Mouse (Mus musculus): Measurements from ENCODE around the gene Unc13d.
A peak's percentile ranks its signal among the peaks of the same experiment; 100 is the strongest.

Gene Unc13d

DNA sequence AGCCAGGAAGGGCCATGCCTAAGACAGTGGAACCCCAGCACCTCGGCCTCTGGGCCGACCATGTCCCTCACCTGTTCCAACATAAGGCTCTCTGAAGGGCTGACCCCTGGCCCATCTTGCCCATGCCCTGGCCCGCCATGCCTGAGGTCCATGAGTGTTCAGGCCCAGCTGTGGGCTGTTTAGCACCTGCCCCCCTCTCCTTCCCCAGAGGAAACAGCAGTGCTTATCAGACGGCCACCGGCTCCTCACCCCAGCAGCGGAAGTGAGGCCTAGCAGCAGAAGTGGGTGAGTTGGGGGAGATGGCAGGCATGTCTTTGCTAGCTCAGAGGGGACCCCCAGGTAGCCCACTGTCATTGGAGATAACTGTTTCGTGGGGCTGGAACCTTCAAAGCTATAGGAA, 925 bp downstream of the Unc13d start:
- no peak for DNase-seq (ENCODE audit: low spot score)

DNA sequence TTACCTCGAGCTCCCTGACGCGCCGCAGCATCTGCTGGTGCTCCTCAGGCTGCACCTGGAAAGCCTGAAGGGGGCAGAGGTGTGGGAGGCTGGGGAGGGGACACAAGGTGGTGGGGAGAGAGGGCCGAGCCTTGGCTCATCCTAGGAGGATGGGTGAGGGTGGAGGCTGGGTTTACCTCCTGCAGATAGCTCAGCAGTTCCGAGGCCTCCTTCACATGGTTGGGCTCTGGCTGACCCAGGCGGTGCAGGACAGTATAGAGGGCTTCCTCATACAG, 1.6 kb downstream of the Unc13d start:
- DNase-seq (ENCODE audit: low spot score), result no peak

DNA sequence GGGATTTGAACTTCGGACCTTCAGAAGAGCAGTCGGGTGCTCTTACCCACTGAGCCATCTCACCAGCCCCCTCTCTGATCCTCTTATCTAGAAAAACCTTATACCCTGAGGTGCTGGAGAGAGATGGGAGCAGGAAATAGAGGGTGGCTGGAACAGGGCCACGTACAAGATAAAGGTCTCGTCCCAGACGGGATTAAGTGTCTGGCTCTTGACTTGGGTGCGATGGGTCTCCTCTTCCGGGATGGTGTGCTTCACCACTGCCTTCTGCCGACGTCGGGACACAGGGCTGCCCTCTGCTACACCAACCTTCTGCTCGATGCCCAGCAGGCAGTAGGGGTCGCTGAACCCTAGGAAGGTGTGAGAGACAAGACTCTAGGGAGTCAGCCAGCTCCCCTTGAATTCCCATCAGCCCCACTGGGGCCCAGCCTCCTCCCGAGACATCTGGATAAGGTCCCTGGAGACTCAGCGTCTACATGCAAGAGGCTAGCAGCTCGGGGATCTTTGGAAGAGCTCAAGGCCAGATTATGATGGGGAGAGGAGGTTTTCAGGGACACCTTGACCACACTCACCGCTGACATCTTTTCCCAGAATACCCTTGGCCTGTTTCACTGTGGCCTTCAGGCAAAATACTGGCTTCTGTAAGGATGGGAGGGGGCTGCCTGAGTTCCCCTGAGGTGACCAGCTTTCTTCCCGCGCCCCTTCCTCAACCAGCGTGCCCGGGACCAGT, 2.1 kb downstream of the Unc13d start:
- DNase-seq (ENCODE audit: low spot score), result no peak

DNA sequence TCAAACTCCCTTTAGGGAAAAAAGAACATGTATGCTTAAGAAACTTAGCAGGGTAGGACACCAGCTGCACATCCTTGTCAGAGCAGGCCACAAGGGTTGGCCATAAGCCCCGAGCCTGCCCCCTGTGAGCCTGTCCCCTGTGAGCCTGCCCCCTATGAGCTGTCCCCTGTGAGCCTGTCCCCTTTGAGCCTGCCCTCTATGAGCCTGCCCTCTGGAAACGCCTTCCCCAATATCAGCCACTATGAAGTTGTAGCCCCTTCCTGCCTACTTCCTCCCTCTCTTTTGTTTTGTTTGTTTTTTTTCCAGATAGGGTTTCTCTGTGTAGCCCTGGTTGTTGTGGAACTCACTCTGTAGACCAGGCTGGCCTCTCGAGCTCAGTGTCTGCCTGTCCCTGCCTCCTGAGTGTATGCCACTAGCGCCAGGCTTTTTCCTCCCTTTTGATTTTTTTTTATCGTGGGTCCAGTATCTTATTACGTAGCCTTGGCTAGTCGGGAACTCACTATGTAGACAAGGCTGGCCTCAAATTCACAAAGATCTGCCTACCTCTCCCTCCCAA, 3.2 kb downstream of the Unc13d start:
- DNase-seq (ENCODE audit: low spot score), result no peak

DNA sequence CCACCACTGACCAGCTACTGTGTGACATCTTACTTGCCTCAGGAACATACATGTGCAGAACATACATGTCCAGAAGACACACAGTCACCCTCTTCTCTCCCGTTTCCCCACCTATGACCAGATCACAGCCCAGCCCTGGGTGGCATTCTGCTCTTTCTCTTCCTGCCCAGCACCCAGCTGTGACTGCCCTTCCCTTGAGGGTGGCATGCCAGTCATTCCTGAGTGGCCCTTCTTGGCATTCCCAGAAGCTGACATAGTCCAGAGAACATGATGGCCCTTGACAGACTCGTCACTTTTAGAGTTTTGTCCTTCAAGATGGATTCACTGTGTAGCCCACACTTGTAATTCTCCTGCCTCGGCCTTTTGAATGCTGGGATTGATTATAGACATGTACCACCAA, 5.2 kb downstream of the Unc13d start:
- DNase-seq (ENCODE audit: low spot score), result no peak

DNA sequence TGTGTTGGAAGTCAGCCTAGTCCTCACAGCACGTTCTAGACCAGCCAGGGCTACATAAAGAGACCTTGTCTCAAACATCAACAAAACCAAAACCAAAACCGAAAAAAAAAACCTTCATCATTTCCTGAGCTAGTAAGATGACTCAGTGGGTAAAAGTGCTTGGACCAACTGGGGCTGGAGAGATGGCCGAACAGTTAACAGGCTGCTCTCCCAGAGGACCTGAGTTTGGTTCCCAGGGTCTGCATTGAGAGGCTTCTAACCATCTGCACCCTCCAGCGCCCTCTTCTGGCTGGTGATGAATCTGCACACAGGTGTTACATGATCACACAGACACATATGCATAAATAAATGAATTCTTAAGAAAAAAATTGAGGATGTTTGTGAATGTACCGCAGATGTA, 6.3 kb downstream of the Unc13d start:
- peak; percentile 24 for DNase-seq (ENCODE audit: low spot score)

DNA sequence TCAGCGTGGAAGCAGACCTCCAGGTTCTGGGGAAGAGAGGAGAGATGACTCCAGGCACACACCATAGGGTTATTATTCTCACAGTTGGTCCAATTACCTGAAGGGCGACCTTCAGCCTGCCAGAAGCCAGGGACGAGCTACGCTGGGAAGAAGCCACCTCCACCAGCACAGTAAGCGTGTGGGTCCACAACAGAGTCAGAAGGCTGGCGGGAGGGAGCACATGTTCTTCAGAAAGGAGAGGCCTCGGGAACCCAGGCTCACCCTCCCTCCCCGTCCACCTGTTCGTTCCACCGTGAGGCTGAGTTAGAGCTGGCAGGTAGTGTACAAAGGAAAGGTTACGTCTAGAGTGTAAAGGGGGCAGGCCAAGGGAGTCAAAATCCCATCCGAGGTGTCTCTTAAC, 12.4 kb downstream of the Unc13d start:
- no peak for DNase-seq (ENCODE audit: low spot score)

DNA sequence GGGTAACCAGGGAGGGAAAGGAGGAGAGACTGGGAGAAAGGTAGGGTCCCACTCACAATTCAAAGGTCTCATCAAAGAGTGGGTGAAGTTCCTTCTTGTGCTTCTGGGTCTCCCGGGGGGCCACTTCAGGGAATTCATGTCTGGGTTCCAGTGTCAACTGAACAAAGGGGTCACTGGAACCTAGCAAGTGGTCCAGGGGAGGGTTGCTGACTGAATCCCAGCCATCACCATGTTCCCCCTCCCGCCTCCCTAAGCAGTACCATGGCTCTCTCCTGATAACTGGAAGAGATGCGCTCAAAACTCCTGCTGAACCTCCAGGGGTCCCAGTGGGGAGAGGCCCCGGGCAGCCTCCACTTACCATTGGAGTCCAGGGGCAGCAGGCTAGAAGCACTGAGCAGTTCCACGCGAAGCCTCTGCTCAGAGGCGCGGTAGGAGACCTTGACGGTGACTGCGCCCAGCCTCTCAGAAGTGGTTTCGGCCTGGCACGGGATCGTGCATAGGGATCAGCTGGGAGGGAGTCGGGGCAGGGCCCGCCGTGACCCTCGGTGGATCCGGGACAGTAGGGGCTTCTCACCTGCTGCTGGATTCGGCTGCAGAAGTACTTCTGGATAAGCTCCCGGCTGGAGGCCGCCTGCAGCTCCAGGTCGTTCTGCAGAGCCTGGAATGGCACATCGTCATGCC, 13.4 kb downstream of the Unc13d start:
- DNase-seq (ENCODE audit: low spot score), result no peak

DNA sequence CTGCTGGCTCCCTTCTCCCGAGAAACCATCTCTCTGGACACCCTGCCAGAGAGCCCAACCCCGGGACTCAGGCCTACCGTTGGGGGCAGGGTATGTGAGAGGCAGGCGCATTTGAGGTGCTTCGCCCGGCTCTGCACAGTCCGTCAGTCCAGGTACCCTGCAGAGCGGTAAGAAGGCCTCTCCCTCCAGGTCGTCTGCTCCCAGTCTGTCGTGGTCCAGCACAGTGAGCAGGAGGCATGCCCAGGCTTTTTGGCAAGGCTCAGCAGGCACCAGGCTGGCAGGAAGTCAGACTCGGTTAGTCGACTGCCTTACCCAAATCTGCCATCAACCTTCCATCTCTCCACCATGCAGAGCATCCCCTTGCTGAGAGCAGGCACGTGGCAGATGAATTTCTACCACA, 14.2 kb downstream of the Unc13d start:
- no peak for DNase-seq (ENCODE audit: low spot score)

DNA sequence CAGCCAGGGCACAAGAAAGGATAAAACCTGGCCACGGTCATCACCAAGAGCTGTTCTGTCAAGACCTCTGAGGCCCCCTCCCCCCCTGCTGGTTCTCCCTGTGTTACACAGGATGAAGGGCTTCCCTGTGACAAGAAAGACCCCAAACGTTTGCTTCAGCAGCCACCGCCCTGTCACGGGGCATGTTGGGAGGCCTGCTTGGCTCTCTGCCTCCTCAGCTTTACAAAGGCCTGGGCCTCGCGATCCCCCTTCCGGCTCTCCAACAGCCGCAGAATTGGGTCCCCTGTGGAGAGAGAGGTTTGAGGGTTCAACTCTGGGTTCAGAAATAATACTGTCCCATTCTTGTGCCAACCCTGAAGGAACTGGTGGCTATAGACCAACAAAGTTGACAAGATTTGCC, 15.2 kb downstream of the Unc13d start:
- no peak for DNase-seq (ENCODE audit: low spot score)

DNA sequence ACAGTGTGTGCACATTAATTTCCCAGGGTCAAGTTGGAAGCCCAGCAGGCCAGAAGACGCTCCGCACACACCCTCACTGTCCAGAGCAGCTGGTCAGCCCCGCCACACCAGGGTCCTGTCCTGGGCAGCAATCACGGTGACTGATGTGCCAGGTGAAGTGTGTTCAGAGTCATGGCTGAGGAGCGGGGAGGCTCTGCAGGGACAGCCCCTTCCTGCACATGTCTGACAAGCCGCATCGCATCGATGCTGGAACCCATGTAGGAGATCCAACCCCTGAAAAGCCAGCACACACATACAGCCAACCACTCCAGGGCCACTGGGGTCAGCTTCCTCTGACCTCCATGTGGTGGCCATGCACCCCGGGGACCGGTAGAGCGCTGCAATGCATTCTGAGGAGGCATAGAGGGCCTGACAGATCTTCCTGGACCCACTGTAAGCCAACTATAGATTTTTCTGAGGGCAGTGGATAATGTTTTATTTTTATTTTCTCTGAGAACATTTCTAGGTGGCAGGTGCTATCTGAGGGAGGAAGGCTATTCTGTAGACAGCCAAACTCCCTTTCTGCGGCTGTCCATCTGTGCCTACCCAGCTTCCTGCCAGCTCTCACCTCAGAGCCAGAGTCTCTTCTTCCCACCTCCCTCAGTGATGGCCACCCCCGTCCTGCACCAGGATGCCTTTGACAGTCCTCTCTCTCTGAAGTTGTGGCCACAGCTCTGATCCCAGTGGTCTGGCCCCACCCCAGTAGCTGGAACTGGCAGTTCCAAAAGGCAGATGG, 15.9 kb downstream of the Unc13d start:
- DNase-seq (ENCODE audit: low spot score), result no peak

DNA sequence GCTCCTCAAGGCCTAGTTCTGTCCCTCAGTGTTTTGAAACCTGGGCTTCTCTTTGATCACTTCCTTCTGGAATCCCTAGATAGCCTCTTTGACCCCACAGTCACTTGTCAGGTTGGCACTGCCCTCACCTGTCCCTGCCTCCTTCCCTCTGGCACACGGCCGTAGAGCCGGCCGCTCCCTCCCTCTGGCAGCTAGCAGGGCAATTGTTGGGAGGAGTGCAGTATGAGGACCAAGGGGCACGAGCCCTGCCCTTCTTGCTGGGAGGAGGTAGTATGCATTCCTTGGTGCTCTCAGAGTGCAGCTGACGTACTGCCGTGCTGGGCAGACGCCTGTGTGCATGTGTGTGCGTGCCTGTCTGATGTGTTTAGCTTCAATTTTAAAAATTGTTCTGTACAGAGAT, 17.2 kb downstream of the Unc13d start:
- no peak for DNase-seq (ENCODE audit: low spot score)

DNA sequence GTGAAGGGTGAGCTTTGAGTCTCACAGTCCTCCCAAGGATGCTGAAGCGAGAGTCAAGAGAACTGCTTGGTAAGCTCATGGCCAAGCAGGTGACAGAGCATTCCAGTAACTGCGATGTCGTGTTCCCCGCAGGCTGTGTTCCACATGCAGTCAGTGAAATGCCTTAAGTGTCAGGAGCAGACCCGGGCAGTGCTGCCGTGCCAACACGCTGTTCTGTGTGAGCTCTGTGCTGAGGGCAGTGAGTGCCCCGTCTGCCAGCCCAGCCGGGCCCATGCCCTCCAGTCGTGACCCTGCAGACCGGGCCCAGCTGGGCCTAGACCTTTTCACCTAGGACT, 18.1 kb downstream of the Unc13d start:
- DNase-seq (ENCODE audit: low spot score), result no peak

DNA sequence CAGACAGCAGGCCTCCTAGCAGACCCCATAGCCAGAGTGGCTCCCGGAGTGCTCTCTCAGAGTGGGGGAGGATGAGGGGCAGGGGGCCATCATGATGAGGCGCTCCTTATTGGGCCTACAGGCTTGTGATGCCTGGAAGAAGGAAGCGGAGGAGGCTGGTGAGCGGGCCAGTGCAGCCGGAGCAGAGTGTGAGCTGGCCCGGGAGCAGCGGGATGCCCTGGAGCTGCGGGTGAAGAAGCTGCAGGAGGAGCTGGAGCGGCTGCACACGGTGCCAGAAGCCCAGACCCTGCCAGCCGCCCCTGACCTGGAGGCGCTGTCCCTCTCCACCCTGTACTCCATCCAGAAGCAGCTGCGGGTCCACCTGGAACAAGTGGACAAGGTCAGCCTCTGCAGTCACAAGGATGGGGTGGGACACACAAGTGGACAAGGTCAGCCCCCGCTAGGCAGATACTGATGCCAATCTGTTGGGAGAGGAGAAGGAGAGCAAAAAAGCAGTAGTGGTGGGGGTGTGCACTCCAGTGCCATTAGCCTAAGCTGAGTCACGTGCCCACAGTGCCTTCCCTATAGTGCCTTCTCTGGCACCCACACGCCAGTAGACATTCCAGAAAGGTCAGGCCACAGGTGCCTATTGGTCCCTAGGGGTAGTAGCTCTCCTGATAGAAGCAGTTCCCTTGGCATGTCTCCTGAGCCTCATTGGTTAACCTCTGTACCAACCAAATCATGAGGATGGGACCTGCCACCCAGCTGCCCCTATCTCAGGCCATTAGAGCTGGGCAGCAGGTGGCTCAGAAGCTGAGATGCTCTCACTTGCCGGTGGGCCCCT, 18.7 kb downstream of the Unc13d start:
- DNase-seq (ENCODE audit: low spot score), result no peak

DNA sequence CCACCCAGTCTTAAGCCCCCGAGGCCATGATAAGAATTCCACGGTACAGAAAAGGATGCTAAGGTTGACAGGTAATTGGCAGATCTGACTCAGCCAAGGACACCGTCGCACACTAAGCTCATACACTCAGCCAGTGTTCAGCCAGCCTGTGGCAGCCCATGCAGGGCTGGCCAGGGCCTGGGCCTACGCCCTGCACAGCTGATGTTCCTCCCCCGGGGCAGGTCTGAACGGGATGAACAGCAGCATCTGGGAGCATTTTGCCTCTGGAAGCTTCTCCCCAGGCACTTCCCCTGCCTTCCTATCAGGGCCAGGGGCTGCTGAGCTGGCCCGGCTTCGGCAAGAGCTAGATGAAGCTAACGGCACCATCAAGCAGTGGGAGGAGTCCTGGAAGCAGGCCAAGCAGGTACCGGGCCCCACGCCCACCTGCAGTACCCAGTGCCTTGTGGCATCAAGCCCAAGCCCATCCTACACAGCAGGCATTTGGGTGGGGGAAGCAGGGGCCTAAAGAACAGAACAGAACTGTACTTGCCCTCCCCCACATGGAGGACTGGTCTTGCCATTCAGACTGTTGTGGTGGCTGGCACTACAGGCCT, 19.6 kb downstream of the Unc13d start:
- DNase-seq (ENCODE audit: low spot score), result no peak

DNA sequence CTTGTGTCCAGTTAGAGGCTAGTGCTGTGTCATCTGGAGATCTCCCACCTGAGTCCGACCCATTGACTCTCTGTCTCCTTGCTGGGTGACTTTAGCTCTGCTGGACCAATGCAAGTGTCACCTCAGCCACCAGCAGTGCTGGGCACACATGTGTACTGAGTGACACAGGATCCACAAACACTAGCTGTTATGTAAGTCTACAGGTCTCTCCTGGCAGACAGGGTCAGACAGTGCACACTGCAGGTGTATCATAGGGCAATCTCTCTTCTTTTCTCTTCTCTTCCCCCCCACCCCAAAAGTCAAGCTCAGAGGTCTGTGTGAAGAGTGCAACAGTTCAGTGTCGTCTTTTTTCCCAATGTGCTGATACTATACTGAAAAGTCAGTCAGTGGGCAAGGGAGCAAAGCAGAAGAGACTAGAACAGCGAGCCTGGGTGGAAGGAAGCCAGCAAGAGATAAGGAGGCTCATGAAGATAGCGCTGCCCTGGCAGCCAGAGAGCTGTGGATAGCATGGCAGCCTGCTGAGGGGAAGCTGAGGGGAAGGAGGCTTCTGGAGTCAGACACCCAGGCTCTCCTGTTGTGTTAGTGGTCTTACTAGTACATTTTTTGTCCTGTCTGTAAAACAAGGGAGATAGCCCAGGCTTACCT, 20.4 kb downstream of the Unc13d start:
- no peak for DNase-seq (ENCODE audit: low spot score)

DNA sequence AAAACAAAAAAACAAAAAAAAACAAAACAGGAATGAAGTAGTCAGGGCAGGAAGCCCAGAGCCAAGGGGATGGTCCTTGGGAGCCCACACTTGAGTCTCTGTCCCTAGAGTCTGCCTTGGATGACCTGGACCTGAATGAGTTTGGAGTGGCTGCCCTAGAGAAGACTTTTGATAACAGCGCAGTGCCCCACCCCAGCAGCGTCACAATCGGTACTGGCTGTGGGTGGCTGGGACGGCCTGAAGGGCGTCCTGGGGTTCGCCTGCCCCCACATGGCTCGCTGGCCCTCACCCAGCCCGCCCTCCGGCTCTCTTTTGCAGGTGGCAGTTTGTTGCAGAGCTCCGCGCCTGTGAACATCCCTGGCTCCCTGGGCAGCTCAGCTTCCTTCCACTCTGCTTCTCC, 21.9 kb downstream of the Unc13d start:
- no peak for DNase-seq (ENCODE audit: low spot score)

DNA sequence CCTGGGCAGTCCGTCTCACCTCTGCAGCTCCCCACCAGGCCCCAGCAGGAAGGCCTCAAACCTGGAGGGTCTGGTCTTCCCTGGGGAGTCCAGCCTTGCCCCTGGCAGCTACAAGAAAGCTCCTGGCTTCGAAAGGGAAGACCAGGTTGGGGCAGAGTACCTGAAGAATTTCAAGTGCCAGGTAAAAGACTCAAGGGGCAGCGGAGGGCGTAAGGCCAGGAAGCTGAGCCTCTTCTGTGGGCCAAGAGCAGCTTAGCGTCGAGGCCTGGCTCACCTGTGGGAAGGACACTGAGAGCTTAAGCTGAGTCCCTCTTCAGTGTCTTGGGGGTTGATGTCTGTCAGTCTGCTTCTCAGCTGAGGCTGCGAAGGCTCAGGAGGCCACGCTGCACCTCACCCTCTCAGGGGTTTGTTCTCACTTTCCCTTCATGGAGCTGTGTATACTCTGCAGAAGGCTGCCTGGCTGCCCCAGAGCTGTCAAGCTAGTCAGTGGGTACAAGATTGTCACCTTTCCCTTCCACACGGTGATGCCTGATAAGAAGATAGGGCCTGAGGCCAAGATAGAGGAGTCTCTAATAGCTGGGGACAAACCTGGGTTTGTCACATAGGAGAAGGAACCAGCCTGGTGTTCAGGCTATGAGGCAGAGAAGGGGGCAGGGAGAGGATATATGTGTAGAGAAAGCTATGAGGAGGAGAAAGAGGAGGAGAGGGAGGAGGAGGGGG, 24.1 kb downstream of the Unc13d start:
- no peak for DNase-seq (ENCODE audit: low spot score)

DNA sequence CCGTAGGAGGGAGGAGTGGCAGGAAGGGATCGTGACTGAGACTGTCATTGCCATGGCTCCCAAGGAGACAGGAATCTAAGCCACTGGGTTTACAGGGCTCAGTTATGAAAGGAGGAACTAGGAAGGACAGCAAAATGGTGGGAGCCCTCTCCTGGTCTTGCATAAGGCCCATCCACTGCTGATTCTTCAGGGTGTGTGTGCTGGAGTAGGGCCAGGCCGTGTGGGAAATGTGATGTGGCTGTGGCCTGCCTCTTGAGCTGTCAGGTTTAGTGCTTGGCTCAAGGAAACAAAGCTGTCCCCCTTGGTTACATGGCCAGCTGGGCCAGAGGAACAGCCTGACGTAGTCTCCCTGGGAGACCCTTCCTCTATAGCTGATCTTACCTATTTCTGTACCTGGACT, 27.6 kb downstream of the Unc13d start:
- DNase-seq (ENCODE audit: low spot score), result no peak

DNA sequence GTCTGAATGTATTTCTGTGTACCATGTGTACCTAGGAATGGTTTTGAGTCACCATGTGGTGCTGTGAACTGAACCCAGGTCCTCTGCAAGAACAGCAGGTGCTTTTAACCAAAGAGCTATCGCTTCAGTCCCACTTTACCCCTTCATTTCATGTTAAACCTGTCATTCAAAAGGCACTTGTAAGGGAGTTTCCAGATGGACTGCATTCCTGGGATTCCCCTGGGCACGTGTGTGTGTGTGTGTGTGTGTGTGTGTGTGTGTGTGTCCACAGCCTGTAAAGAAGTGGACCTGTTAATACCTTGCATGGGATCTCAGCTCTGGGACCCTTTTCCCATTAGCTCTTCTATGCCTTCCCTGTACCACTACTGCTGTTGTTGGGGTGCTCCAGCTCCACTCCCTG, 28.2 kb downstream of the Unc13d start:
- no peak for DNase-seq (ENCODE audit: low spot score)

DNA sequence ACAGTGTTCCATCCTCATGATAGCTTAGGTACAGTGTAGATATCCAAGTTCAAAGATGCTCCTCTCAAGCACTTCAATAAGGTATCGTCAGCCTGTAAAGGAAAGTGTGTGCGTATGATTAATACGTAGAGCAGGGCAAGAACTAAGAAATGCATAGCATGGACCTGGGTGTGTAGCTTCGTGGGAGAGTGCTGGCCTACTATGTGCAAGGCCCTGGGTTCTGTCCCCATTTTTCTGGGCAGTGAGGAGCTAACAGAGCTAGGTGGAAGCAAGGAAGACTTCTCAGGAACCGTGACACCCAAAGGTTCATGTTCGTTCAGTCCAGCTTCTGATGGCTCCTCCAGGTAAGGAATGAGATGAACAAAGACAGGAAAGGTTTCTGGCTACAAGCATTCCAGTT, 32.6 kb downstream of the Unc13d start:
- DNase-seq (ENCODE audit: low spot score), result no peak
